36 mouse cellular contexts compared by ENCODE assay signal in genomic region chr2:70667016-70667415, GRCm38 (mm10). TPM values are rescaled to one million over a fixed set of nuclear protein-coding genes. Genes with fewer than 3 reads are reported as not detected.
"Had no signal": no experiment of that assay in that cellular context is flagged by ENCODE, and none has a peak within 500 bp of the region (broad histone marks: within the 10 kb centered on the region; RNA-seq: fewer than 3 reads in every experiment).

No protein-coding gene starts in this region.

- H3K9ac ChIP-seq: heart, embryonic 12.5 days; heart, embryonic 13.5 days; heart, embryonic 15.5 days; hindbrain, embryonic 12.5 days; hindbrain, embryonic 13.5 days; hindbrain, embryonic 14.5 days; hindbrain, embryonic 15.5 days; intestine, embryonic 15.5 days; kidney, embryonic 15.5 days had no signal

- DNase-seq: heart, postnatal 10 days; heart, postnatal 14 days; heart, postnatal 36 days; heart, postnatal 4 days; kidney, adult 11 months; kidney, adult 18-20 months; kidney, adult 2 months; kidney, adult 8-10 months; kidney, adult 9 months; kidney, postnatal 10 days; kidney, postnatal 14 days; kidney, postnatal 25 days; kidney, postnatal 36 days; kidney, postnatal 4 days; layer of hippocampus, adult 9-11 months; layer of hippocampus, postnatal 36 days had no signal

- H3K36me3 ChIP-seq: hindbrain, embryonic 12.5 days; hindbrain, embryonic 13.5 days; hindbrain, embryonic 15.5 days; intestine, embryonic 15.5 days had no signal

- H3K9me3 ChIP-seq: heart, embryonic 12.5 days; heart, embryonic 13.5 days; heart, embryonic 15.5 days; hindbrain, embryonic 10.5 days; hindbrain, embryonic 12.5 days; hindbrain, embryonic 13.5 days; hindbrain, embryonic 15.5 days; intestine, embryonic 15.5 days; kidney, embryonic 15.5 days had no signal

- ATAC-seq: hindbrain, embryonic 16.5 days; hindbrain, postnatal 0 days; inflammation-experienced regulatory T-cells, adult 6 months; intestine, embryonic 15.5 days; intestine, embryonic 16.5 days; intestine, postnatal 0 days had no signal

- H3K4me2 ChIP-seq: heart, embryonic 11.5 days; heart, embryonic 12.5 days; heart, embryonic 13.5 days; heart, embryonic 15.5 days; hindbrain, embryonic 12.5 days; hindbrain, embryonic 13.5 days; hindbrain, embryonic 14.5 days; hindbrain, embryonic 15.5 days; intestine, embryonic 15.5 days; kidney, embryonic 15.5 days had no signal

- H3K4me3 ChIP-seq: heart, embryonic 12.5 days; heart, embryonic 13.5 days; heart, embryonic 15.5 days; hindbrain, embryonic 10.5 days; hindbrain, embryonic 12.5 days; hindbrain, embryonic 13.5 days; hindbrain, embryonic 15.5 days; intestine, embryonic 15.5 days; kidney, embryonic 15.5 days; layer of hippocampus, adult 2 months; left cerebral cortex, adult 2 months had no signal

- H3K27me3 ChIP-seq: heart, embryonic 12.5 days; heart, embryonic 13.5 days; heart, embryonic 15.5 days; hindbrain, embryonic 12.5 days; hindbrain, embryonic 13.5 days; hindbrain, embryonic 15.5 days; intestine, embryonic 15.5 days; kidney, embryonic 15.5 days had no signal

- H3K27ac ChIP-seq: heart, embryonic 13.5 days; heart, embryonic 15.5 days; hindbrain, embryonic 10.5 days; hindbrain, embryonic 12.5 days; hindbrain, embryonic 13.5 days; hindbrain, embryonic 14.5 days; hindbrain, embryonic 15.5 days; hindbrain, postnatal 0 days; intestine, embryonic 15.5 days; kidney, embryonic 15.5 days; kidney, postnatal 0 days; layer of hippocampus, adult 2 months; left cerebral cortex, adult 2 months had no signal

RNA-seq across cellular contexts. Expression of gene Gm26558, which starts 5.1 kb away (rescaled TPM):
- total RNA-seq: heart, postnatal 14 days; heart, postnatal 36 days; hematopoietic stem cell, adult 5-6 weeks; layer of hippocampus, adult 2 months; layer of hippocampus, postnatal 36 days had no signal
- polyA plus RNA-seq: inflammation-experienced regulatory T-cells, adult 6 months had no signal
